Mouse (Mus musculus) cerebellum, postnatal 25 days (tissue): ENCODE data around the gene Entpd2.
A peak's percentile ranks its signal among the peaks of the same experiment; 100 is the strongest.

Experiments used
- DNase-seq, 2 experiments: peaks; one replicate each; pipeline ENCODE4 v3.0.0; 2021; ENCODE audit warnings: mixed read lengths in 2 of 2

Entpd2 gene

GRCm38 (mm10) chr2:25395721-25396596 is at the start of gene Entpd2:
Gene Entpd2, plus strand, starts transcription at chr2:25395874.
- DNase-seq, result peak; percentile 61 to 62

GRCm38 (mm10) chr2:25348162-25348561 is 47.5 kb upstream of the Entpd2 start:
- DNase-seq, result peak in 1 of 2 experiments; percentile 30

GRCm38 (mm10) chr2:25349499-25349898 is 46.2 kb upstream of the Entpd2 start:
- no peak for DNase-seq

- no peak for DNase-seq
These were observed 45.0 kb upstream of the Entpd2 start for GRCm38 (mm10) chr2:25350701-25351100.

- DNase-seq, result no peak
These were observed 41.5 kb upstream of the Entpd2 start for GRCm38 (mm10) chr2:25354211-25354610.

- peak in 1 of 2 experiments; percentile 51 for DNase-seq
These were observed 40.1 kb upstream of the Entpd2 start for GRCm38 (mm10) chr2:25355419-25356066.

- DNase-seq, result peak; percentile 88 to 93
These were observed 39.2 kb upstream of the Entpd2 start, which contains the start of gene Dpp7 for GRCm38 (mm10) chr2:25356208-25357079. Gene Dpp7, minus strand, starts transcription at chr2:25356359.

- DNase-seq, result no peak
These were observed 35.8 kb upstream of the Entpd2 start for GRCm38 (mm10) chr2:25359848-25360247.

- no peak for DNase-seq
These were observed 32.0 kb upstream of the Entpd2 start for GRCm38 (mm10) chr2:25363478-25364178.

GRCm38 (mm10) chr2:25364313-25364712 is 31.4 kb upstream of the Entpd2 start:
- DNase-seq, result no peak

GRCm38 (mm10) chr2:25364761-25365090 is 30.9 kb upstream of the Entpd2 start:
- DNase-seq, result no peak

GRCm38 (mm10) chr2:25365091-25365761 is 30.4 kb upstream of the Entpd2 start, which contains the start of gene Uap1l1:
Gene Uap1l1, minus strand, starts transcription at chr2:25365682.
- DNase-seq, result peak; percentile 56 to 65

- no peak for DNase-seq
These were observed 25.7 kb upstream of the Entpd2 start for GRCm38 (mm10) chr2:25369996-25370395.

- peak; percentile 89 to 91 for DNase-seq
These were observed 23.7 kb upstream of the Entpd2 start, which contains the start of gene Sapcd2 for GRCm38 (mm10) chr2:25371764-25372643. Gene Sapcd2, plus strand, starts transcription at chr2:25372321.

GRCm38 (mm10) chr2:25372644-25373391 is 22.9 kb upstream of the Entpd2 start:
- no peak for DNase-seq

- DNase-seq, result no peak
These were observed 22.2 kb upstream of the Entpd2 start for GRCm38 (mm10) chr2:25373431-25373830.

- DNase-seq, result peak; percentile 75 to 84
These were observed 19.1 kb upstream of the Entpd2 start for GRCm38 (mm10) chr2:25376589-25376988.

GRCm38 (mm10) chr2:25384492-25384891 is 11.2 kb upstream of the Entpd2 start:
- no peak for DNase-seq

GRCm38 (mm10) chr2:25391266-25391665 is 4.4 kb upstream of the Entpd2 start:
- DNase-seq, result no peak
